Mouse (Mus musculus) left cerebral cortex, adult 11 months (tissue): ENCODE data around the gene Rhno1.

Source experiments
- DNase-seq: peaks from one replicate; pipeline ENCODE4 v3.0.0; 2022; ENCODE audit warnings: low spot score

Rhno1 gene

DNA sequence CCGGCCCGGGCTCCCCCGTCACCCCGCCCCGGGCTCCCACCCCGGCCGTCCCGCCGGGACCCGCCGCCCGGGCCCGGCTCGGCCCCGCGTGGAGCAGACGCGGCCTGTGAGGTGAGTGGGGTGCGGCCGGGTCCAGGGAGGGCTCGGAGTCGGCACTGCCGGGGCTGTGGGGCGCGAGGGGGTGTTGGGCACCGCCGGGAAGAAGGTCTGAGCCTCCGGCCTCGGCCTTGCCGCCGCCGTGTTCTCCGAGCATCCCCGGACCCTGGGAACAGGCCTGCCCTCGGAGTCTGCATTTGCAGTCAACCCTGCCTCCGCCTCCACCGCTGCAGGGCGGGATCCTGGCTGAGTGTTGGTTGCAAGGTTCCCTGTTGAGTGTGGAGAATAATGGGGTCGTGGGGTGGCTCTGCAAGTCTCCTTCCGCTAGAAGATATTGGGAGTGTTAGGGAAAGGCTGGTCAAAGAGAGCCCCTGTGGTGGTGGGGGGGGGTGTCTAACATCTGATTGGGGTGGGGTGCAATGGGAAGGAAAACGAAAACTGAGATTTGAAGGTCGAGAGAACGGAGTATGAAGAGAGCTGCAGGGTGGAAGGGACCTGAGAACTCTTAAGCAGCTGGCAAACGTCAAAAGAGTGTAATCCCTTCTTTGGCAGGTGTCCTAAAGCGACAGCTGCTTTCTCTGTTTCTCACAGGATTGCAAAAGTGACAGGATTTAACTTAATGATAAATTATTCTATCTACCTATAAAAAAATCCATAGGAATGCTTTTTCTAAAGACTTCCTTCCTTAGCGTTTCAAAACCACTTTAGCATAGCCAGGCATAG is 505 bp upstream of the Rhno1 start:
- no peak for DNase-seq

DNA sequence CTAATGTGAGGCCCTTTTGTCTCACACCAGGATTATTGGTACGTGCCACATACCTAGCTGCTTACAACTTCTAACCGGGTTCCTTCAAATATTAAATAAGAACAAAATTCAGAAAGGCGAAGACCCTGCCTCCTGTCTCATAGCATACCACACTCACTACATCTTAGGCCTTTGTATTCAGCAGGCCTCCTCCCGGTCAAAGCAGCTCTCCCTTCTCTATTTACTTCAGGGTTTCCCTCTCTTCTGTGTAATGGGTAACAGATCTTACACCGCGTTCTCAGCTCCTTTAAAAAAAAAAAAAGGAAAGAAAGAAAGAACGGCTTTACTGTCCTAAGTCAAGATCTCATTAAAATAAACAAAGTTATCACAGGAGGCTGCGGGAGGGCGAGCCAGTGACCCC is 810 bp downstream of the Rhno1 start:
- DNase-seq, result no peak

DNA sequence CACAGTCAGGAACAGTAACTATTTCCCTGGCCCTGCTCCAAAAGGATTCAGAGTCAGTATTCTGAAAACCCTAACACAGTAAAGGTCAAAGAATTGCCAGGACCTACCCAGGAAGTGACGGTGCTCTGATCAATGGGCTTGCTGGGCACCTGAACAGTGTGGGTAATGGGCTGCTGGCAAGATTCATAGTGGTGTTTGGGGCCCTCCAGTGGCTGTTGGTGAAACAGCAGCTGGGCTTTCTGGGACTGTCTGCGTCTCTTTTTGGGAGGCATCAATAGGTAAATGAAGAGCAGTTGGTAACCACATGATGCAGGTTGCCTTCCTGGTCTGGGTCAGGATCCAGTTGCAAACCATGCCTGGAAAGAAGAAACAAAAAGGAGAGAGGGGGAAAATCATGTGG is 3.7 kb downstream of the Rhno1 start:
- DNase-seq, result peak; percentile 51

DNA sequence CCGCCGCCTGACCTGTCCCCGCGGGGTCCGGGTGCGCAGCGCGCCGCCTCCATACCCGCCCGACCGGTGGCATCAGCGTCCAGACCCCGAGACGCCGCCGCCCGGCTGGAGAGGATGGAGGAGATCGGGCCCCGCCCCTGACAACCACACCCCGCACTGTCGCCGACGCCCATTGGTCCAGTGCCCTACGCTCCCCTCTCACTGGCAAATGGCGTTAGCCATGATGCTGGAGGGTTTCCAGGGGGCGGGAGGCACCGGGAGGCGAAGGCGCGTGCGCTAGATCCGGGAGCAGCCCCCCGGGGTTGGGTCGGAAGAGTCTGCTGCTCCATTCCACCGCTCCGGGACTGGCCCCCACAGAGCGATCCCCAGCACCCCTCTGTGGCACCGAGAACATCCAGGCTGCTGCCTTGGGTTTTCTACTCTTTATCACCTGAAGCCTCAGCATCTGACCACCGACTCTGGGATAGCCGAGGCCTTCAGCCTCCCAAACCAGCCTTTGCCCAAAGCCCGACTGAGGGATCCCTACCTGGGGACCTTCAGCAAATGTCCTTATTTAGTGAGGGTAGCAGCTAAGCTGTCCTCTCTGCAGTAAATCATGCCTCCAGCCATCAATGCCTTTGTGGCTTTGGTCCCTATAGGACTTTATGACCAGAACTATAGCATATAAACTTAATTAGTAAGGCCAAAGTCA is 6.8 kb downstream of the Rhno1 start, which contains the start of gene Tulp3:
Gene Tulp3 (minus strand): TSS at position 126 of the 691 bp plus-strand sequence.
- DNase-seq, result peak; percentile 97

DNA sequence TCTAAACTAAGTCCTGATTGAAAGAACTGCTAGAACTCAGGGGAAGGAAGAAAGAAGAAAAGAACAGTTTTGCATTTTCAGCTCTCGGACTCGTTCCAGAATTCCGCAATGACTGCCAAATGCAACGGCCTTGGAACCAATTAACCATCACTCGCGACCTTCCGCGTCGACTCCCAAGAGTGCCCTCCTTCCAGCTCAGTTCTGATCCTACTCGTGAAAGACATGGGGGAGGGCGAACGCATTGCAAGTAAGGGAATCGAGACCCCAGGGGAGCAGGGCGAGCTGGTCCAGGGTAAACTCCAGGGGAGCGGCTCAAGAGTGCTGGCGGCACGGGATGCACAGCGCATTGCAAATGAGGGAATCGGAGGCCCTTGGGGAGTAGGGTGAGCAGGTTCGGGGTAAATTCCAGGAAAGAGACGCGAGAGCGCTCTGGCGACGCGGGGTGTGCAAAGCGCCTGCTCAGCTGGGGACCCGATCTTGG is 7.5 kb downstream of the Rhno1 start:
- DNase-seq, result no peak

DNA sequence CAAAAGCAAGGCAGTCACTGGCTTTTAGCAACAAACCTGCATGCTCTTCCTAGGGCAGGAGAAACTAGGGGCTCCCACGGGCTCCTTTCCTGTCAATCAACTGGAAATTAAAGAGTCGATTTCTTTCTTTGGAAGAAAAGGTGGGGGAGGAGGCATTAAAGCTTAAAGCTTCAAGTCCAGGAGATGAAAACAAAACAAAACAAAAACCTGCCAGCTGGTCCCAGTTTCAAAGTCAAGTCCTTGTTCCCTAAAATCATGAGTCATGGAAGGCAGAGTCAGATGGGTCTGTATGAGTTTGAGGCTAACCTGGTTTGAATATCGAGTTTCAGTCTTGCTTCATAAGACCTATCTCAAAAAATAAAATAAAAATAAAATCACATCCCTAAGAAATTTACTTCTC is 8.6 kb downstream of the Rhno1 start:
- DNase-seq, result no peak

DNA sequence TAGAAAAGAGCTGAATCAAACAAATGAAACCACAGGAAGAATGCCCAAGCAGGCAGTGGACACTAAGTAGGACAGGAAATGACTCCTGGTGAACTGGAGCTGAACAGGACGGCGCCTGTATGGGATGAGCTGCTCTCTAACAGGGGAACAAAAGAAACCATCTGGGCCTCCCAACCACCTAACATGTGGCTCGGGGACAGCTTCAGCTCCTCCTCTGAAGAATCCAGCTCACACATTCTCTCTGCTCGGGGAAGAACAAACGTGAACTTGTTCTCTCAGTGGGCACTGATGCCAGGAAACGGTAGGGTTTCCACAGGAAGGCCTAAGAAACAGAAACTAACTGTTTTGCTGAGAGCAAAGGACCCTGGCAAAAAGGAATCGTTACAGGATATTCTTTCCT is 13.0 kb downstream of the Rhno1 start:
- DNase-seq, result no peak

DNA sequence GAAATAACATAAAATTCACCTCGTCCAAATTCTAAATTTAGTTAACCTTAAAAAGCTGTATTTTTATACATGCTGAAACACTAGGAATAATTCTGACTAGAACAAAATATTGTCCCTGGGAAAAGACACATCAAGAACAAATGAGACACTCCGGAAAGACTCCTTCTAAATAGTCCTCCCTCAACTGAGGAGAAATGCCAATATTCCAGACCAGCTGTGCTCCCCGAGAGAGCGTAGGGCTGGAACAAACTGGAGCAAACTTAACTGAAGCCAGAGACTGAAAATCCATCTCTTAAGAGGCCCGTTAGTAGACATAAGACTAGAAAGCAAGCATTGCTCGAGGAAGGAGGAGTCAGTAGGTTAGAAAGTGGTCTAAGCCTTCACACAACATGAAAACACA is 15.9 kb downstream of the Rhno1 start:
- no peak for DNase-seq

DNA sequence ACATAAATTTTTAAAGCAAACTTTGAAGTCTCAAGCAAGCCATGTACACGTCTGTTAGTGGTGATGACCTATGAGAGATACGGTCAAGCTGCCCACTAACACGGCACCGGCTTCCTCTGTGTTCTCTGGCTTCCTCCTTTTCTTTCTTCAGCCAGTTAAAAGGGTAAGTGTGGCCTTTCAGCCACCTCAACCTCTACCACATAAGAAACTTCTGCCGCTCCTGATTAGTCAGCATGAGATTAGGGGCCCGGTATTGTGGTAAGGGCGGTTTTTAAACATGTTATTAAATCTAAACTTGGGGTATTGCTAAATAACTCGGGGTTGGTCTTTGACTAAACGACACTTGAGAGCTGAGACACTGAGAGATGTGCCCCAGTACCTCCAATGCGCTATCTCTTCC is 17.1 kb downstream of the Rhno1 start:
- no peak for DNase-seq

DNA sequence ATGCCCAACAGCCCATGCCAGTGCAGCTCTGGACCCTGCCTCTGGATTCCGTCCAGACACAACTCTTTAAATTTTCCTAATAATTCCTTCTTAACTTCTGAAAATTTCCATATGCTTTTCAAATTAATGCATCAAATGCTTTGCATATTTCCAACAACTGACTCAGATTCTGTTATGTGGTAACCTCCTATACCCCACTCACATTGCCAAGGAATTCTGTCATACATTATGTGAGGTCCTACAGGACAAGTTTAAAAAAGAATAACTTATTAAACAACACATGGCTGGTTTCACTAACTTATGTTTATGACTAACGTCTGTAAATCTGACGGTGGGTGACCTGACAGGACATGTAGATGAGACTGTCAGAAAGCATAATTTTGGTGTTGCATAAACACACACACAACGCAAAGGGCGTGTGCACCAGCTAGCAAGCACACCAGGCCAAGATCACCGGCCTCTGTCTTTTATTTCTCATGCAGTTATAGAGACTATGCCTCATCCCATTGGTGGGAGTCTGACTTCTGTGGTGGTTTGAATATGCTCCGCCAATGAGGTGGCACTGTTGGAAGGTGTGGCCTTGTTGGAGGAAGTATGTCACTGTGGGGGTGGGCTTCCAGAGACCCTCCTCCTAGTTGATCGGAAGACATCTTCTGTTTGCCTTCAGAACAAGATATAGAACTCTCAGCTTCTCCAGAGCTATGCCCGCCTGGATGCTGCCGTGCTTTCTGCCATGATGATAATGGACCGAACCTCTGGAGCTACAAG is 20.6 kb downstream of the Rhno1 start:
- DNase-seq, result no peak

DNA sequence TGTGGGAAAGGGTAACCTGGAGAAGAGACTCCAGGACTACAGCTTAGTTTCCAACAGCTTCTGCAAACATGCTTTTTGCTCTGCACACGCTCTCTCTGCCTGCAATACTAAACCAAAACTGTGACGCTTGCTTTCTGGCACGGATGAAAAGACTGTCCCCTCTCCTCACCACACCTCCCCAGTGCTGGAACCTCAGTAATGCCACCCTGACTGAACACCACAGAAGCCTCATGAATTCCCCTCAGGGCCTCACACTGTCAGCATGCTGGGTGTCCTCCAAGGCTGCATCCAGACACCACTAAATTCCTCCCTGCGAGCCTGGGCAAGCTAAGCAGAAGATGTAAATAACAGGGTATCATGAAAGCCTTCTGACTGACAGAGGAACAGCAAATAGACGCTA is 23.8 kb downstream of the Rhno1 start:
- DNase-seq, result no peak

DNA sequence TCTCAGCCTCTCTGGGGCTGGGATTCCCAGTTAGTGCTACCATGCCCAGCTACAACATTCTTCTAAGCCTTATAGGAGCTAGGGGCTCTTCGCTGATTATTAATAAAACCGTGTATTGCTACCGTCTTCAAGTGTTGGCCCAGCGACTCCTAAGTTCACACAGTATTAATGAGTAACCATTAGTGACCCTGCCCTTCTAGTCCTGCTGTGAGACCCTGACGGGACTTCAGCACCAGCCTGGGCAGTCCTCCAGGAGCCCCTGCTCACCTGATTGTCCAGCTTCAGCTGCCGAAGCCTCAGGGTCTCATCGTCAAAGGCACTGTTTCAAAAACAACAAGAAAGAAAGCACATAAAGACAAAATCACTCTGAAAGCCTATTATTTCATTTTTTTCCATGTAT is 25.2 kb downstream of the Rhno1 start:
- no peak for DNase-seq

DNA sequence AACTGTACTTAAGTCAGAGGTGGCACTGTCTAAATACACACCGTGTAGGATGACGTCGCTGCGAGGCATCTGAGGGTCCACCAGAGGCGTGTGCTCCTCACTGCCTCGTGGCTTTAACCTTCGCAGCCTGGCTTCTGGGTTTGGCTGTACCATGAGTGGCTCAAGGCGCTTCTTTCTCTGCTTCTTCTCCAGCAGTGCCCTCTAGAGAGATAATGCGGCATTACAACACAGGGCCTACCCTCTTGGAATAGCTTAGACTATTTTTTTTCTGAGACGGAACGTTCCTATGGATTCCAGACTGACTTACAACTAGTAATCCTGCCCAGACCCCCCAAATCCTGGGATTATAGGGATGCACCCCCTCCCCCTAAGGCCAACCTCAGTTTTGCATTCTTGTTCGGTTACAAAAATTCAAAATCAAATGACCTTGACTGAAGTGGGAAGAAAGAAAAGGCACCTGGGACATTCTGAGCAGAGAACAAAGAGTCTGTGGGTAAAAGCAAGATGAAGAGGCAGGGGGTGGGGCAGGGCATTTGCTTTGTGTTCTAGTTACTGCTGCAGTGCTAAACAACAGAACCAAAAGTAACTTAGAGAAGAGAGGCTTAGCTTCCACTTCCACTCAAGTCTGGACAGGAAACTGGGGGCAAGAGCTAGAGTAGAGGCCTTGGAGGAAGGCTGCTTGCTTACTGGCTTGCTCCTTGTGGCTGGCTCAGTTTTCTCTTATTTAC is 28.1 kb downstream of the Rhno1 start:
- DNase-seq, result peak; percentile 51

DNA sequence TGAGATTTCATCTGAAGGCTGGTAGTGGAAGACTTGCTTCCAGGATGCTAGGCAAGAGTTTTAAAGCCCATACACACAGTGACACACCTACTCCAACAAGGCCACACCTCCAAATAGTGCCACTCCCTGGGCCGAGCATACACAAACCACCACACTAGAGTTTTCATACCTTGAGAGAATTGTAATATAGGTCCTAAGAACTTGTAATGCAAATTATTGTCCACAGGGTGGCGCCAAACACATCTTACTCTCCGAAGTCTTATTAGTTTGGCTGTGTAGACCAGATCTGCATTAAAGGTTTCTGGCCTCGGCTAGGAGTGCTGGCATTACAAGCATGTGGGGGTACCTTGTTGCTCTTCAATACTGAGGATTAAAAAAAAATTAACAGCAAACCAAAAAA is 44.4 kb downstream of the Rhno1 start:
- DNase-seq, result peak; percentile 56

DNA sequence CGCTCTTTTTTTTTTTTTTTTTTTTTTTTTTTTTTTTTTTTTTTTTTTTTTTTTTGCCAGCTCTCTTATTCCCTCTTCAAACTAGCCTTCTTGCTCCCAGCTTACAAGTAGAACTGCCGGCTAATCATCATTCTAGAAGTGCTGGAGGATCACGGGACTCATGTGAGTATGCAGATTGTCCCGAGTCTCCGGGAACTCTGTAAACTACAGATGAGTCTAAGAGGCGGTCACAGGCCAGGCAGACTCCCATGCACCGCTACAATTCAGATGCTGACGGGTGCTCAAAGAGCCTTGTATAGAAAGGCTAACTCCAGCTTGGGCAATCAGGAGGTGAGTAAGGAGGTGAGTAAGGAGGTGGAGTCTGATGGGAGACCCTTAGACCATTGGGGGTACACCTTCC is 47.1 kb downstream of the Rhno1 start:
- DNase-seq, result no peak

DNA sequence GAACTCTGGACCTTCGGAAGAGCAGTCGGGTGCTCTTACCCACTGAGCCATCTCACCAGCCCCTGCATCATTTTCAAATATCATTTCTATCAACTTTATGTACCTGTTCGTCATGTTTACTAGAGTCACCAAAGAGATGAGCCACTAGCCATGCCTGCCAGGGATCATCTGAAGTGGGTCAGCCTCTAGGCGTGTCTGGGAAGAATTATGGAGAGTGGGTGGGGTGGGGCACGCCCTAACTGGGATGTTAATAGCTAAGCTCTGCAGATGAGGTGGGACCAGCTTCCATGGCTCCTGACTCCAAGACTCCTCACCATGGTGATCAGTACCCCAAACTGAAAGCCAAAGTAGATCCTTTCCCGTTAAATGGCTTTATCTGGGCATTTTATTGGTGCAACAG is 47.9 kb downstream of the Rhno1 start:
- no peak for DNase-seq

DNA sequence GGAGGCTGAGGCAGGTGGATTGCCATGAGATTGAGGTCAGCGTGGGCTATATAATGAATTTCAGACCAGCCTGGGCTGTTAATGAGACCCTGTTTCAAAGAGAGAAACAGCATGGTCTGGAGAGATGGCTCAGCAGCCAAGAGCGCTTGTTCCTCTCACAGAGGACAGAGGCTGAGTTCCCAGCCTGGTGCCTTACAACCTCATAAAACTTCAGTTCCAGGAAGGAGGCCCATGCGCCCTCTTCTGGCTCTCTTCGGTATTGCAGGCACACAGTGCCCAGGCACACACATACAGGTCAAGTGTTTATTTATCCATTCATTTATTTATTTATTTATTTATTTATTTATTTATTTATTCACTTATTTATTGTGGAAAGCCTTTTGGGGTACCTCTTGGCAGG is 54.4 kb downstream of the Rhno1 start:
- DNase-seq, result no peak
